Mouse (Mus musculus): Measurements from ENCODE around the gene Plk5. TPM values are rescaled to one million over a fixed set of nuclear protein-coding genes. Genes with fewer than 3 reads are reported as not detected.

The Plk5 gene
- polyA plus RNA-seq (2012; rRNA removed): 24.9 and 33.3 TPM in 2 replicates

DNA sequence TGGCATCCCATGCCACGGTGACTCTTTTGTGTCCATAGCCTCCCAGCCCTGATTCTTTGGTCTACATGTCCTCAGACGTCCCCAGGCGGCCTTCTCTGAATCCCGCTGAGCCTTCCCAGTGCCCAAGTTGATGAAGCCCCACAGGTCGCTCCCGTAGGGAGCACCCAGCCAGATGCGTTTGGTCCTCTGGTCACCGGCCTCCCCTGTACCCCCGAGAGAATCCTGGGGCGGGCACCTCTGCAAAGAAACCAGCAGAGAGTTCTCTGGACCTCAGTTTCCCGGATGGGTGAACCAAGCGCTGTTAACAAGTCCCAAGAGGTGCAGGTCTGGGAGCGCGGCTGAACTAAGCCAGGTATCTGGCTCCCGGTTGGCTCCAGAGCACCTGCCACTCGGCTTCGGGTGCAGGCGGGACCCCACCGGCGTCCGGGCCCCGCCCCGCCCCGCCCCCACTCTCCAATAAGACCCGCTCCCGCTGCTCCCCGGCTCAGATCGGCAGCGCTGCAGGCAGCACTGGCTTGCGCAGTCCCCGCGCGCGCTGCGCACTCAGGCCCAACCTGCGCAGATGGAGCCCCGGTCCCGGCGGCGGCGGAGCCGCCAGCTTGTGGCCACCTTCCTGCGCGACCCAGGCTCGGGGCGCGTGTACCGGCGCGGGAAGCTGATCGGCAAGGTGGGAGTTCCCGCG lies at the start of gene Plk5:
Plk5 (plus strand) TSS at position 459 of the 682 bp plus-strand sequence.
- no peak for DNase-seq (ENCODE audit: extremely low spot score in 1 of 2, low spot score in 1 of 2)

DNA sequence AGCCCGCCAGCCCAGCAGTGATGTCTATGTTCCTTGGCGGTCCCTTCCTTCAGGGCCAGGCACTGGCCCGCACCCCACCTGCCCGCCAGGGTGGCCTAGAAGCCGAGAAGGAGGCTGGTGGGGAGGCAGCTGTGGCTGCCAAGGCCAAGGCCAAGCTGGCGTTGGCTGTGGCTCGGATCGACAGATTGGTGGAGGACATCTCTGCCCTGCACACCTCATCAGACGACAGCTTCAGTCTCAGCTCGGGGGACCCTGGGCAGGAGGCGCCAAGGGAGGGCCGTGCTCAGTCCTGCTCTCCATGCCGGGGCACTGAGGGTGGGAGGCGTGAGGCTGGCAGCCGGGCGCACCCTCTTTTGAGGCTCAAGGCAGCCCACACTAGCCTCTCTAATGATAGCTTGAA lies 44.7 kb upstream of the Plk5 start:
- DNase-seq (ENCODE audit: extremely low spot score in 1 of 2, low spot score in 1 of 2): no peak

DNA sequence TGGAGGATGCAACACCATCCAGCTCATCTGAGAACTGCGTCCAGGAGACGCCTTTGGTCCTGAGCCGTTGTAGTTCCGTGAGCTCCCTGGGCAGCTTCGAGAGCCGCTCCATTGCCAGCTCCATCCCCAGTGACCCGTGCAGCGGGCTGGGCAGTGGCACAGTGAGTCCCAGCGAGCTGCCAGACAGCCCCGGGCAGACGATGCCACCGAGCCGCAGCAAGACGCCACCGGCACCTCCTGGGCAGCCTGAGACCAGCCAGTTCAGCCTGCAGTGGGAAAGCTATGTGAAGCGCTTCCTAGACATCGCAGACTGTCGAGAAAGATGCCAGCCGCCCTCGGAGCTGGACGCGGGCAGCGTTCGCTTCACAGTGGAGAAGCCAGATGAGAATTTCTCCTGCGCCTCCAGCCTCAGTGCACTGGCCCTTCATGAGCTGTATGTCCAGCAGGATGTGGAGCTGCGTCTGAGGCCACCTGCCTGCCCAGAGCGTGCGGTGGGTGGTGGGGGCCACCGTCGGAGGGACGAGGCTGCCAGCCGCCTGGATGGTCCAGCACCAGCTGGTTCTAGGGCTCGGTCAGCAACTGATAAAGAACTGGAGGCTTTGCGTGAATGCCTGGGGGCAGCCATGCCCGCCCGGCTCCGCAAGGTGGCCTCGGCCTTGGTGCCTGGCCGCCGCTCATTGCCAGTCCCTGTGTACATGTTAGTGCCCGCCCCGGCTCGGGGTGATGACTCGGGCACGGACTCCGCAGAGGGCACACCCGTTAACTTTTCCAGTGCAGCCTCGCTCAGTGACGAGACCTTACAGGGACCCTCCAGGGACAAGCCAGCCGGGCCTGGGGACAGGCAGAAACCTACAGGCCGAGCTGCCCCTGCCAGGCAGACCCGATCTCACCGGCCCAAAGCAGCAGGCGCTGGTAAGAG lies 43.4 kb upstream of the Plk5 start:
- no peak for DNase-seq (ENCODE audit: extremely low spot score in 1 of 2, low spot score in 1 of 2)

DNA sequence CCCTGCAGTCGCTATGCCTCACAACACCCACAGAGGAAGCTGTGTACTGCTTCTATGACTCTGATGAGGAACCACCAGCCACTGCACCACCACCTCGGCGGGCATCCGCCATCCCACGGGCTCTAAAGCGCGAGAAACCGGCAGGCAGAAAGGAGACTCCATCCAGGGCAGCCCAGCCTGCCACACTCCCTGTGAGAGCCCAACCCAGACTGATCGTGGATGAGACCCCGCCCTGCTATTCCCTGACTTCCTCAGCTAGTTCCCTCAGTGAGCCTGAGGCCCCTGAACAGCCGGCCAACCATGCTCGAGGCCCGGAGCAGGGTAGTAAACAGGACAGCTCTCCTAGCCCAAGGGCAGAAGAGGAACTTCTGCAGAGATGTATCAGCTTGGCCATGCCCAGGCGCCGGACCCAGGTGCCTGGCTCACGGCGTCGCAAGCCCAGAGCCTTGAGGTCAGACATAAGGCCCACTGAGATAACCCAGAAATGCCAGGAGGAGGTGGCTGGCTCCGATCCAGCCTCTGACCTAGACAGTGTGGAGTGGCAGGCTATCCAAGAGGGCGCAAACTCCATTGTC lies 42.5 kb upstream of the Plk5 start:
- DNase-seq (ENCODE audit: extremely low spot score in 1 of 2, low spot score in 1 of 2): no peak

DNA sequence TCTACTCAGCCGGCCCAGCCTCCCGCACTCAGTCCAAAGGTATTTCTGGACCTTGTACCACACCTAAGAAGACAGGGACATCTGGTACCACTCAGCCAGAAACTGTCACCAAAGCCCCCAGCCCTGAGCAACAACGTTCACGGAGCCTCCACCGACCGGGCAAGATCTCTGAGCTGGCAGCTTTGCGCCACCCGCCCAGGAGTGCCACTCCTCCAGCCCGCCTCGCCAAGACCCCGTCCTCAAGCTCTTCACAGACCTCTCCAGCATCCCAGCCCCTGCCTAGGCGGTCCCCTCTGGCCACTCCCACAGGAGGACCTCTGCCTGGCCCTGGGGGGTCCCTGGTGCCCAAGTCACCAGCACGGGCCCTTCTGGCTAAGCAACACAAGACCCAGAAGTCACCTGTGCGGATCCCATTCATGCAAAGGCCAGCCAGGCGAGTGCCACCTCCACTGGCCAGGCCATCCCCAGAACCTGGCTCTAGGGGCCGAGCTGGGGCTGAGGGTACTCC lies 41.7 kb upstream of the Plk5 start:
- no peak for DNase-seq (ENCODE audit: extremely low spot score in 1 of 2, low spot score in 1 of 2)

DNA sequence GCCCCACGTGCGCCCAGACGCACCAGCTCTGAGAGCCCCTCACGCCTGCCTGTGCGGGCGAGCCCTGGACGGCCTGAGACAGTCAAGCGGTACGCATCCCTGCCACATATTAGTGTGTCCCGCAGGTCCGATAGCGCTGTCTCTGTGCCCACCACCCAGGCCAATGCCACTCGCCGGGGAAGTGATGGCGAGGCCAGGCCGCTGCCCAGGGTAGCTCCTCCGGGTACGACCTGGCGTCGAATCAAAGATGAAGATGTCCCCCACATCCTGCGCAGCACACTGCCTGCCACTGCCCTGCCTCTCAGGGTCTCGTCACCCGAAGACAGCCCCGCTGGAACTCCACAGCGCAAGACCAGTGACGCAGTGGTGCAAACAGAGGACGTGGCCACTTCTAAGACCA lies 40.9 kb upstream of the Plk5 start:
- no peak for DNase-seq (ENCODE audit: extremely low spot score in 1 of 2, low spot score in 1 of 2)

DNA sequence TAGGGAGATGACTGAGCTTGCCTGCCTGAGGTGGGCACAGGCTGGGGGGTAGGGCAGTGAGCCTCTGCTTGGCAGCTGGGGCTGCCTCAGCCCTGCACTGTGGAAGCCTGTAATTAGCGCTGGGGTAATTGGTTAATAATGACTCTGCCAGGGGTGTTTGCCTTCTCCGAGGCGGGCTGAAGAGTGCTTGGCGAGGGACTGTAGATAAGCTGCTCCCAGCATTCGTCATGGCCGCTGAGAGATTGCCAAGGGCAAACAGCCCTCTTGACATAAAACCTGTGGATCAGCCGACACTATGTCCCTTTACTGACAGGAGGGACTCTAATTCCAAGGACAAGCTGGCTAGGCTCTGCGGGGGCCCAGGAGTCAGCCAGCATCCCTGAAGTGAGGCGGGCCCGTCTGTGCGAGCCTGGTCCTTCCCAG lies 39.9 kb upstream of the Plk5 start:
- DNase-seq (ENCODE audit: extremely low spot score in 1 of 2, low spot score in 1 of 2): no peak

DNA sequence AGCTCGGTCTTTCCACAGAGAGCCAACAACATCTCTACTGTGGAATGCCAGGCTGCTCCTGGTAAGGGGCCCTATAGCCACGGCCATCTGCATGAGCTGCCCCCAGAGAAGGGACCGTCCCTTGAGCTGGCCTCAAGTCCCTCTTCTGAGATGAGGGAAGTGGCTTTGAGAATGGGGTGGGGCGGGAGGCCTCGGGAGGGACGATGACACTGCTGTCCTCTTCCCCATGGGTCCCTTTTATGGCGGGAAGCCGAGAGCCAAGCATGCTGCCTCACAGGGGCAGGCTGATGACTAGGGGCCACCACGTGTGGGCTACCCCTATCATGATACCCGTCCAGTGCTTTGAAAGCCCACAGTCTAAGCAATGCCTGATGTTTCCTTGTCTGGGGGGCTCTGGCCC lies 39.2 kb upstream of the Plk5 start:
- DNase-seq (ENCODE audit: extremely low spot score in 1 of 2, low spot score in 1 of 2): no peak

DNA sequence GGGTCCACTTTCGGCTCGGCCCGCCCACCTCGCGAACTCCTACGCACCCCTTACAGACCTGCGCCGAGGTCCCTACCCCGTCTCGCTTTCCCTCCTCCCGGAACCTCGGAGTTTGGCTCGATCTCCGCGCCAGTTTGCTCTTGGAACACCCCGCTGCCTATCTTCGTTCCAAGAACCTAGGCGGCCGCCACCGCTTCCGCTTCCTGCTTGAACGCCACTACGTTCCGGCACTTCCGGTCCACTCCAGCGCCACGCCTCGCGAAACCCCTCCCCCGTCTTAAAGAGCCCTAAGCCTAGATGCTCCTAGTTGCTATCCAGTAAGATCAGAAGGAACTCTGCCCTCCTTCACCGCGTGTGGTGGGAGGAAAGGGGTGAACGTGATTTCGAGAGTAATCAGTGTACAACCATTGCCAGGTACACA lies 35.9 kb upstream of the Plk5 start, which contains the start of gene 2310011J03Rik:
2310011J03Rik (minus strand) TSS at position 198 of the 421 bp plus-strand sequence.
- DNase-seq (ENCODE audit: extremely low spot score in 1 of 2, low spot score in 1 of 2): peak; percentile 89 to 96

DNA sequence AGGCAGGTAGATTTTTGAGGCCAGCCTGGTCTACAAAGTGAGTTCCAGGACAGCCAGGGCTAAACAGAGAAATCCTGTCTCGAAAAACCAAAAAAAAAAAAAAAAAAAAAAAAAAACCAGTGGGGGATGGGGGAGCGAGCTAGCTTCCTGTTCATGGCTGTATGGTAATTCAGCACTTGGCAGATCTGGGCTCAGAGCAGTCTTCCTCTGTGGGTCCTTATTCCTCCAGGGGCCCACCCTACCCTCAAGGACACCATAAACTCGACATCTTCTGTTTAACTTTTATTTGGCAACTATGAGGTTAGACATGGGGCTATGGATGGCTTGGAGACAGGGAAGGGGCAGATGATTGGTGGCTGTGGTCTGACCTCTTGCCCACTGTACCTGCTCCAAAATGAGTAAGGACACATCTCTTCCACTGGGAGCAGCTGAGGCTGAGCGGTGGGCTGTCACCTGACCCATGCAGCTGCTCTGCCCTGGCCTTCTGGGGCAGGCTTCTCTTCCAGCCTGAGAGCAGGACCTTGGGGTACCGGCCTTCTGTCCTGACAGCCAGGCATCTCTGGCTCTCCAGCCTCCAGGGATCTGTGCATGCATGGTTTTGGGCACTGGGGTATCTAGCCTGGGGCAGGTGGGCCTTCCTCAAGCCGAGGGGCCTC lies 35.1 kb upstream of the Plk5 start:
- no peak for DNase-seq (ENCODE audit: extremely low spot score in 1 of 2, low spot score in 1 of 2)

DNA sequence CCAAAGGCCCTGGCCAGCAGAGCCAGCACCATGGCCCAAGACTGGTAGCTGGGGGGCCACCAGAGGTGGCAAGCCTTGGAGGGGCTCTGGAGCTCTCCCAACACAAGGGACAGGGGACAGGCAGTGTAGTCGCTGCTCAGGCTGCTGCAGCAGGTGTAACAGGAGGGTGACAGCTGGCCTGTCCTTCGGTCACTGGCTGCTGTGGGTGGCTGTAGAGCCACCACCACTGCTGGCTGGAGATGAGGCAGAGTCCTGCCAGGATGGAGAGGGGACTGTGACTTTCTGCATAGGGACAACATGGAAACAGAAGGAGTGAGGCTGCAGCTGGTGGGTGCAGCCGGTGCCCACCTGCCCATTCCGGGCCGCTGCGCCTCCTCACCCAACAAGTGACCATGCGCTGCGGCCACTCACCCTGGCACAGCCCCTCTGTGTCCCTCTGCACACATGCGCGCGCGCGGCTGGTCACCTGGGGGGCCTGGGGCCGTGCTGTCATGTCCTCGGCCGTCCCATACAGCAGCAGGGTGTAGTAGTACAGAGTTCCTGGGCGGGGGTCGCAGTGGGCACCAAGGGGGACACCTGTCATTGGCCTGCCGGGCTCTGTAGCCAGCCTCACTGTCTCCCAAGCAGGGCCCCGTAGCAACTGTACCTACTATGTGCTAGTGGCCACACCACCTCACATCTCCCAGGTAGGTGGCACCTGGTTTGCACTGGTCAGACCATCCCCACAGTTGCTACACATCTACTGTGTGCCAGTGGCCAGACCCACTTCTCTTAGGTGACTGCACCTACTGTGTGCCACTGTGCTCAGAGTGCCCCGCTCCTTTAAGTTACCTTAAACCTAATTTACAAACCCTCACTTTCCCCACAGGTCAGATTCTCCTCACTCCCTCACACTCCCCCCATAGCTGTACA lies 34.3 kb upstream of the Plk5 start:
- DNase-seq (ENCODE audit: extremely low spot score in 1 of 2, low spot score in 1 of 2): no peak

DNA sequence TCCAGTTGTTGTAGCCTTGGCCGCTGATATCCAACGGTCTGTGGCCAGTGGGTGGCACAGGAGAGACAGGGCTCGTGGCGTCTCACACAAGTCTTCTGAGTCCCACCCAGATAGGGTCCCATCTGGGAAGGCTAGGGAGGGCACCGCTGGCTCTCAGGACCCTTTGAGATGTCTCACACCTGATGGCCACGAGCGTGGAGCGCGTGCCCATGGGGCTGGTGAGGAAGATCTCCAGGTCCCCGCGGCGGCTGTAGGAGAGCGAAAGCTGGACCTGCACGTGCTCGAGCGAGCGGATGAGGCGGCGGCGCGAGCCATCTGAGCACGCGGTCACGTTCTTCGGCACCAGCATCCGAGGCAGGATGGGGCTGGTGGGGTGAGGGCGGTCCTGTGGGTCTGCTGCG lies 33.4 kb upstream of the Plk5 start:
- DNase-seq (ENCODE audit: extremely low spot score in 1 of 2, low spot score in 1 of 2): no peak

DNA sequence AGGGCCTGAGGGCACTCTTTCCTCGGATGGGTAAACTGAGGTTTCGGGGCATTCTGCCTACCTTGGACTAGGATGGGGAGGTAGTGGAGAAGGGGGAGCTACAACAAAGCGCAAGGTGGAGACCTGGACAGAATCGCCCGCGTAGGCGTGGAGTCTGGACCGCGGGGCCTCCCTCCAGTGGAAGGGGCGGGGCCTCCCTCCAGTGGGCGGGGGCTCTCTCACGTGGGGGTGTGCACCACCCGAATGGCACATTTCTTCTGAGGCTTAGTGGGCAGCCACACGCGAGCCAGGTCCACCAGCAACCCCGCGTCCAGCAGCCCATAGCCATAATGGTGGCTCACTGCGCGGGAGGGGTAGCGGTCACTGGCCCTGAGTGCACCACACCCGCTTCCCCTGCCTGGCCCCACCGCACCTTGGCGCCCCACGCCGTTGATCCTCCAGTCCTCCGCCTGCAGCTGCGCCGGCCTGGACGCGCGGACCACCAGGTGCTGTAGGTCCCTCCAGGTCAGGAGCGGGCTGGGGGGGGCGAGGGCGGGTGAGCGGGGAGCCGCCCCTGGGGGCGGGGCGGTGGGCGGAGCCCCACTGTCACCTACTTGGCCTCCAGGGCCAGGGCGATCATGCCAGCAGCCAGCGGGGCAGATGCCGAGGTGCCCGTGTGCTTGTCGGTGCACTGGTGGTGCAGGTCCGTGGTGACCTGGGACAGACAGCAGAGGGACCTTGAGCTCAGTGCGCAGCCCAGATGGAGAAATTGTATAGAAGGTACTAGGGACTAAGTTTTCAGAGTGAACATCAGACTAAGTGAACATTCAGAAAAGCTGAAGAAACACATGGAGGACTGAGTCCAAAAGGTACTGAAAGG lies 32.8 kb upstream of the Plk5 start:
- DNase-seq (ENCODE audit: extremely low spot score in 1 of 2, low spot score in 1 of 2): peak in 1 of 2 experiments; percentile 60

DNA sequence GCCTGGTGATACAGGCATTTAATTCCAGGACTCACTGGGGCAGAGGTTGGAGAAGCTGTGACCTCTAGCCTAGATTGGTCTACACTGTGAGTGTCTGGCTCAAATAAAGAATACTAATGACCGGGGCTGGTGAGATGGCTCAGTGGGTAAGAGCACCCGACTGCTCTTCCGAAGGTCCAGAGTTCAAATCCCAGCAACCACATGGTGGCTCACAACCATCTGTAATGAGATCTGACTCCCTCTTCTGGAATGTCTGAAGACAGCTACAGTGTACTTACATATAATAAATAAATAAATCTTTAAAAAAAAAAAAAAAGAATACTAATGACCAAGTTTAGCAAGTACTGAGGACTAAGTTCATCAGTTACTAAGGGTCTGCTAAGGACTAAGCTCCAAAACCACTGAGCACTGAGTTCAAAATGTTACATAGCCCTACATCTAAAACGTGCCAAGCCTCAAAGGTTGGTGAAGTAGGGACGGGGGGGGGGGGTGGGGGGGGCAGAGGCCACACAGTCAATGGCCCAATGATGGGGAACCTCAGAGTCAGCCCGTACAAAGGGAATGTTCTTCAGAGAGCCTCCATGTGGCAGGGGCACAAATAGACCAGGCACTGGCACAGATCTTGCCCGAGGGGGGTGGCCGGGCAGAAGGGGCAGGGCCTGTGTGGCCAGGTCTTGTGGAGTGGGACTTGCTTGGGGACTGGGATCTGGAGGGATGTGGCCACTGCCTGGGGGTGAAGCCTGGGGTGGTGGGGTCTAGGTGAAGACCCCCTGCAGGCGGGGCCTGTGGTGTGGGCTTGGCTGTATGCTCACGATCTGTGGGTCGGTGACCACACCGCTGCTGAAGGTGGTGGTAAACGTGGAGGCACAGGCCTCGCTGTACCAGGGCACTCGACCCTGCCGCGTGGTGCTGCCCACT lies 31.9 kb upstream of the Plk5 start:
- no peak for DNase-seq (ENCODE audit: extremely low spot score in 1 of 2, low spot score in 1 of 2)

DNA sequence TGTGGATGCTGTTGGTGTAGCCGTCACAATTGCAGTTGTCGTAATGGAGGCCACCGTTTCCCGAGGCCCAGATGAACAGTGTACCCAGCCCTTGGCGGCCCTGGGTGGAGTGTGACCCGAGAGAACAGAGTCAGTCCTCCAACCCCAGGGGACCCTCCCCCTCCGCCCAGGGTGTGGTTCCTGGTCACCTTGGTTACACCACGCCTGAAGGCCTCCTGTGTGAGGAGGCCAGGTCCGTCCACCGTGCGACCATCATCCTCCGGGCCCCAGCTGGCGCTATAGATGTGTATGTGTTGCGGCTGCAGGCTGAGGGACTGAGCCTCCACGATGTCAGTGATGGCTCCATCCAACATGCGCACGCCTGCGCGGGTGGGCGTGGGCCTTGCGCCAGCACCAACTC lies 31.2 kb upstream of the Plk5 start:
- no peak for DNase-seq (ENCODE audit: extremely low spot score in 1 of 2, low spot score in 1 of 2)

DNA sequence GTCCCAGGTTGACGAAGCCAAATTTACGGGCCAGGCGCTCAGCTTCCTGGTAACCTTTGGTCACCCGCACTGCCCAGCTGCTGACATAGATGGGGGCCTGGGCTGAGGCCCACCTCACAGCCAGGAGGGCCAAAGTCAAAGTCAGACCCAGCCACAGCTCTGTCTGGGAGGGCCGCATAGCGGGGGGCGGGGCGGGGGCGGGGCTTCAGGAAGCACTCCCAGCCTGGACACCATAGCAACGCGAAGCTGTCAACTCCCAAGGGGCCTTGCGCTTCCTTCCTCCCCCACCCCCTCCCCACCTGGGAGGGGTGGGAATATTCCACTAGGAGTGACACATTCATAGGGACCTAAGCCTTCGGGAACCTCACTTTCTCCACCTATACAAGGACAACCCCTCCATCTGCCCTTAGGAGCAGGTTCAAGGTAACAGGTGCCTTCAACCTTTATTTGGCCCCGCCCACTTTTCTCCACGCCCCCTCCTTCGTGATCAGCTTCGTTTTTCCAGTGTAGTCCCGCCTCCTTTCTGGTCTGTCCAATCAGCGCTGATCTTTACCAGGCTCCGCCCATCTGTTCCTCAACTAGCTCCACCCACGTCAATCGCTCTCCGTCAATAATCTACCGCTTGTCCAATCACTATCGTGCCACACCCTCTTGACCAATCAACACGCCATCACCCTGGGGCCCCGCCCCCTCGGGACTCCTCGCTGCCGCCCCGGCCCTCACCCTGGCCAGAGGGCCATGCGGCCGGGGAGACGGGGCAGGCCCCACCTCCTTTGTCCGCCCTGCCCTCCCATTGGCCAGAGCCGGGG lies 26.8 kb upstream of the Plk5 start, which contains the start of the genes Pcsk4 and Reep6:
Pcsk4 (minus strand) TSS at position 226 of the 809 bp plus-strand sequence.
Reep6 (plus strand) TSS at position 681 of the 809 bp plus-strand sequence.
- DNase-seq (ENCODE audit: extremely low spot score in 1 of 2, low spot score in 1 of 2): peak; percentile 96

DNA sequence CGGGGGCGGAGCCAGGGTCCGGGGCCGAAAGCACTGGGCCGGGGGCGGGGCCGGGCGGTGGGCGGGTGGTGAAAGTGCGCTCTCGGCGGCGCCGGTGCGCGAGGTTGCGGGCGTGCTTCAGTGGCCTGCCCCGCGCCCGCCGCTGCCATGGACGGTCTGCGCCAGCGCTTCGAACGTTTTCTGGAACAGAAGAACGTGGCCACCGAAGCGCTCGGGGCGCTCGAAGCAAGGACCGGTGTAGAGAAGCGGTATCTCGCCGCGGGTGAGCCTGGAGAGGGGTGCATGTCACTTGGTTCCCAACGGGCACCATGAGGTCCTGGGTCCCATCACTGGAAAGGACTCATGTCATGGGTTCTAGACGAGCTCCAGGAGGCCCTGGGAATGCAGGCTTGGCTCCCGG lies 26.2 kb upstream of the Plk5 start:
- no peak for DNase-seq (ENCODE audit: extremely low spot score in 1 of 2, low spot score in 1 of 2)
